Mouse (Mus musculus): Measurements from ENCODE around the gene Coro7. TPM values are rescaled to one million over a fixed set of nuclear protein-coding genes. Genes with fewer than 3 reads are reported as not detected.

Coro7 gene
- total and polyA plus RNA-seq, 2 experiments, result 6.1 to 22.7 TPM

DNA sequence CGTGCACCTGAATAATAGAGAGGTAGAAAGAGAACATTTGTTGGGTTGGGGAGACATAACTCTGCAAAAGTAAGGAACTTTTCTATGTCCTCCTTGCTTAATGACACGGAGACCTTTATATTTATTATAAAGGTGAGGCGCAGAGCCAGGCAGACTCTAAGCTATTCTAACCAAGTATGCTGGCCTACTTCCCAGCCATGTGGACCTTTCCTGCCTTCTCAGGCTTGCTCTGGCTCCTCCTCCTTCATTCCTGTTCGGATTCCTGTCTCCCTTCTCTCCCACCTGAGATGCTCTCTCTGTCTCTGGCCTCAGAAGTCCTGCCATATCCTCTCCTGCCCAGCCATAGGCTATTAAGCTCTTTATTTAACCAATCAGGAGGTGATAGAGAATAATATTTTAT is 45.7 kb upstream of the Coro7 start:
- TF ChIP-seq CTCF (IDR thresholded peaks at IDR 0.05; ENCODE audit: low read depth, low read length) (no peak), POLR2A (IDR thresholded peaks at IDR 0.05; ENCODE audit: extremely low read depth, insufficient read depth, low read length) (no peak)
- WGBS, result 76% methylated on average over 4 of the region's 4 CpGs
- H3K9ac ChIP-seq (ENCODE audit: low read depth, low read length), result no peak overlapping the region

DNA sequence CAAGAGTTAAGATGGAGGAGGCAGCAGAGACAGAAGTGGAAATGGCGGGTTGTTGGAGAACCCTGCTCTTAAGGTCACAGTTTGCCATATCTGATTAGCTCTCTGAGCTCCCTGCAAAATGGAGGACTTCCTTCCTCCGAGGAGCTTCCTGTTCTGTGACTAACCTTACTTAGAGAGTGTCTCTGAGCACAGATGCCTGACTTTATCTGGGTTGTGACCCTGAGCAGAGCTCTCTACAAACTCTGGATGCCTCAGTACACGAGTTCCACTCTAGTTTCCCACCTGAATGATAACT is 43.3 kb upstream of the Coro7 start:
- TF ChIP-seq POLR2A (IDR thresholded peaks at IDR 0.05; ENCODE audit: extremely low read depth, insufficient read depth, low read length) (no peak), CTCF (IDR thresholded peaks at IDR 0.05; ENCODE audit: low read depth, low read length) (no peak)
- Histone ChIP-seq H3K36me3 (ENCODE audit: control insufficient read depth, insufficient read depth, low read length) (no peaks in the 10 kb centered on the region), H3K4me1 (ENCODE audit: control insufficient read depth, insufficient read depth, low read length) (peaks cover 2% of the 10 kb centered on the region; the same call in 1 of the 2 replicates), H3K79me2 (ENCODE audit: control insufficient read depth, insufficient read depth, low read length) (peaks cover 7% of the 10 kb centered on the region; the same call in 1 of the 2 replicates), H3K9ac (ENCODE audit: low read depth, low read length) (no peak overlapping the region), H3K27me3 (ENCODE audit: control insufficient read depth, insufficient read depth, low read length) (no peaks in the 10 kb centered on the region), H3K27ac (replicated peaks; ENCODE audit: insufficient read depth, low read depth, low read length) (peak overlapping the region; percentile 72), H3K4me3 (ENCODE audit: insufficient read depth, low read depth, low read length) (no peak overlapping the region)
- WGBS, result 68% methylated on average over 3 of the region's 3 CpGs
- peak; percentile 31 for DNase-seq (ENCODE audit: extremely low read depth, low read depth, low spot score)

More for the DNA sequence above, 45.7 kb upstream of the Coro7 start:
- Histone ChIP-seq H3K4me3 (ENCODE audit: insufficient read depth, low read depth, low read length) (no peak overlapping the region), H3K36me3 (ENCODE audit: control insufficient read depth, insufficient read depth, low read length) (no peaks in the 10 kb centered on the region), H3K79me2 (ENCODE audit: control insufficient read depth, insufficient read depth, low read length) (peaks cover 17% of the 10 kb centered on the region; the same call in 1 of the 2 replicates), H3K27ac (replicated peaks; ENCODE audit: insufficient read depth, low read depth, low read length) (no peak overlapping the region), H3K4me1 (ENCODE audit: control insufficient read depth, insufficient read depth, low read length) (peaks cover 4% of the 10 kb centered on the region), H3K27me3 (ENCODE audit: control insufficient read depth, insufficient read depth, low read length) (no peaks in the 10 kb centered on the region)
- no peak for DNase-seq (ENCODE audit: extremely low read depth, low read depth, low spot score)

DNA sequence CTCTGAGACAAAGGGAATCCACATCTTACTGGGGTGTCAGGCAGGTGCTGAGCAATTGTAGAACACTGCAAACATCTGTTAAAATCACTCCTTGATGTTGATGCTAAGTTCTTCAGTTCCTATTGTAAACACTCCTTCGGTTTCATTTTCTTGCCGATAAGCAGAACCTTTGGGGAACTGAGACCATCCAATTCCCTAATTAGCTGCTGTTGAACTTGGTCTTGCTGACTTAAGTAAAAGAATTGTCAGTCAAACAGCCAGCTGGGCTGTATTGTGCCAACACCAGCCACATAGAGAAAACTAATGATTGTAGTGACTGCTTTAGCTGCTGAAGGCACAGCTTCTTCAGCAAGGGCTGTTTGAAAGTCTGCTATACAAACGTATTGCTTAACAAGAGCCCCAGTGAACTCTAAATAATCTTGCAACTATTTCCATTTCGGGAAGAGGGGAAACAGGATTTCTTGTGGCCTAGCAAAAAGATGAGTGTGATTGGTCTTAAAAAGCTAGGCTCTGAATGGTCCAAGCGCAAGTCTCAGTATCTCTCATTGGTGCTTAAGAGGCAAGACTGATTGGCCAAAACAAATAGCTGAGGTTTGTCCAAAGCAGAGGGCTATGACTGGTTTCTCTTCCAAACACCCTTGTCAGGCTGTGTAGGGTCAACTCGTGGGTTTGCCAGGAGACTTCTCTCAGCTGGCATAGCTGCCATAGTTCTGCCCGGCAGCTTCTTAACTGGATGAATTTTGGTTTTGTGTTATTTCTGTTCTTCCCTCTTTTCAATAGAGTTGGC is 42.7 kb upstream of the Coro7 start:
- 27% methylated on average over 7 of the region's 7 CpGs for WGBS
- Histone ChIP-seq H3K27ac (replicated peaks; ENCODE audit: insufficient read depth, low read depth, low read length) (peak overlapping the region; percentile 72), H3K9ac (ENCODE audit: low read depth, low read length) (no peak overlapping the region), H3K79me2 (ENCODE audit: control insufficient read depth, insufficient read depth, low read length) (peaks cover 7% of the 10 kb centered on the region; the same call in 1 of the 2 replicates), H3K36me3 (ENCODE audit: control insufficient read depth, insufficient read depth, low read length) (no peaks in the 10 kb centered on the region), H3K4me3 (ENCODE audit: insufficient read depth, low read depth, low read length) (no peak overlapping the region), H3K27me3 (ENCODE audit: control insufficient read depth, insufficient read depth, low read length) (no peaks in the 10 kb centered on the region), H3K4me1 (ENCODE audit: control insufficient read depth, insufficient read depth, low read length) (no peaks in the 10 kb centered on the region; the same call in 1 of the 2 replicates)
- peak; percentile 70 for DNase-seq (ENCODE audit: extremely low read depth, low read depth, low spot score)
- no peak for TF ChIP-seq POLR2A (IDR thresholded peaks at IDR 0.05; ENCODE audit: extremely low read depth, insufficient read depth, low read length)
- TF ChIP-seq CTCF (IDR thresholded peaks at IDR 0.05; ENCODE audit: low read depth, low read length), result no peak

DNA sequence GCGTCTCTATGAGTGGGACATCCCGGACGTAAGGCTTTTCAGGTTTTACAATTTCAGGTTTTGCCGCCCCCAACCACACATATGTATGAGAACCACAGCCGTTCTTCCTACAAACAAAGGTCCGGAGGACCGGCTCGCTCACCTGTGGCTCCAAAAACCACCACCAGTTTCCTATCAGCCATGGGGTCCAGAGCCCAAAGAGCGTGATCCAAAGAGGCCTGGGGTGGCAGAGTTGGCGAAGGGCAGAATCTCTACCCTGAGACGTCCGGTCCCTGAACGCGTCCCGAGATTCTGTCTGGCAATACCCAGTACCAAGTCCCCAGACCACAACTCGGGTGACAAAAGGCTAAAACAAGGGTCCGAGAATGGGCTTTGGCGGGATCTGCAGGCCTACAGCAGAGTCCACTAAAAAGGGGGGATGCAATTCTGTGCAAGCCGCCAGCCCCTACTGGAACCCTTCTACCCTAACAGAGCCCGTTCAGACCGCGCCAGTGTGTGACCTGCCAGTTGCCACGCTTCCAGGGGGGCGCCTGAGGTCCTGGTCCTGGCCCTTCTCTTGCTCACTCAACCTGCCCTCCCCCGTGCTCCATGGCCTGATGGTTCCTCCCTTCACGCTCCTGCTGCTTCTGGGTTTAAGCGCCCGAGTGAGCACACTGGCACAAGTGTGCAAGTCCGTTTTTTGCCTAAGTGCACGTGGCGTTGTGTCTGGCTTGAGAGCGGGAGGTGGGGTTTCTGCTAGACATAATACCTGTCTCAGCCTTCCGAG is 39.4 kb upstream of the Coro7 start, which contains the start of gene Nmral1:
Gene Nmral1, minus strand, starts transcription at position 604 of the 766 bp plus-strand sequence.
- Histone ChIP-seq H3K9ac (ENCODE audit: low read depth, low read length) (peak within 1 kb of the TSS; percentile 75), H3K27me3 (ENCODE audit: control insufficient read depth, insufficient read depth, low read length) (no peaks in the 10 kb centered on the region), H3K27ac (replicated peaks; ENCODE audit: insufficient read depth, low read depth, low read length) (peak within 1 kb of the TSS; percentile 32), H3K4me1 (ENCODE audit: control insufficient read depth, insufficient read depth, low read length) (no peaks in the 10 kb centered on the region; the same call in 1 of the 2 replicates), H3K4me3 (ENCODE audit: insufficient read depth, low read depth, low read length) (peak within 1 kb of the TSS; percentile 66), H3K79me2 (ENCODE audit: control insufficient read depth, insufficient read depth, low read length) (no peaks in the 10 kb centered on the region), H3K36me3 (ENCODE audit: control insufficient read depth, insufficient read depth, low read length) (no peaks in the 10 kb centered on the region)
- peak; percentile 76 for DNase-seq (ENCODE audit: extremely low read depth, low read depth, low spot score)
- TF ChIP-seq CTCF (IDR thresholded peaks at IDR 0.05; ENCODE audit: low read depth, low read length), result 0 out of 2 replicates have a peak, but pooled peaks have one; percentile 0
- no peak for TF ChIP-seq POLR2A (IDR thresholded peaks at IDR 0.05; ENCODE audit: extremely low read depth, insufficient read depth, low read length)
- WGBS, result 7% methylated on average over 33 of the region's 33 CpGs

DNA sequence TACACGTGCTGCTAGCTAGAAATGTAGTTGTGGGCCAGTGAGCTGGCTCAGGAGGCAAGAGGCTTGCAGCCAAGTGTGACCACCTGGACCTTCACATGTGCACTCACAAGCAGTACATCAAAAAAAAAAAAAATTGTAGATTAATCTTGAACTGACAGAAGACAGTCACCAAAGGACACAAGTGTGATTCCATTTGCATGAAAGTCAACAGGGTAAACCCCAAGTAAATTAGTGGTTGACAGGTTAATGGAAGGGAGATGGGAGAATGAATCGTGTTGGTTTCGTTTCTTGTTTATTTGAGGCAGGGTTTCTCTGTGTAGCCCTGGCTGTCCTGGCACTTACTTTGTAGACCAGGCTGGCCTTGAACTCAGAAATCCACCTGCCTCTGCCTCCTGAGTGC is 38.3 kb upstream of the Coro7 start:
- WGBS, result 51% methylated on average over 3 of the region's 3 CpGs
- H3K79me2 ChIP-seq (ENCODE audit: control insufficient read depth, insufficient read depth, low read length), result no peaks in the 10 kb centered on the region
- no peak overlapping the region for H3K9ac ChIP-seq (ENCODE audit: low read depth, low read length)
- H3K4me3 ChIP-seq (ENCODE audit: insufficient read depth, low read depth, low read length), result no peak overlapping the region
- no peaks in the 10 kb centered on the region for H3K27me3 ChIP-seq (ENCODE audit: control insufficient read depth, insufficient read depth, low read length)
- no peak for DNase-seq (ENCODE audit: extremely low read depth, low read depth, low spot score)
- H3K4me1 ChIP-seq (ENCODE audit: control insufficient read depth, insufficient read depth, low read length), result no peaks in the 10 kb centered on the region; the same call in 1 of the 2 replicates
- TF ChIP-seq POLR2A (IDR thresholded peaks at IDR 0.05; ENCODE audit: extremely low read depth, insufficient read depth, low read length) (no peak), CTCF (IDR thresholded peaks at IDR 0.05; ENCODE audit: low read depth, low read length) (no peak)
- no peak overlapping the region for H3K27ac ChIP-seq (replicated peaks; ENCODE audit: insufficient read depth, low read depth, low read length)
- H3K36me3 ChIP-seq (ENCODE audit: control insufficient read depth, insufficient read depth, low read length), result no peaks in the 10 kb centered on the region
